Mouse (Mus musculus) forebrain, postnatal 0 days (tissue): ENCODE measurements around the gene Ddx24. TPM values are rescaled to one million over a fixed set of nuclear protein-coding genes. Genes with fewer than 3 reads are reported as not detected.

ENCODE experiments used
- ATAC-seq: fragments of 200-750 bp; cut with Nextera tagmentation; 2 replicates; pipeline ENCODE4 v1.8.0; 2017; ENCODE audit warnings: mild to moderate bottlenecking, moderate library complexity
- DNase-seq: peaks from one replicate; pipeline ENCODE4 v3.0.0-alpha.2; 2015
- H3K27ac ChIP-seq: fragments of 300-500 bp; sonication (generic); 2 replicates; pipeline ENCODE4 v1.5.1; 2014; ENCODE audit warnings: low read depth, mild to moderate bottlenecking, antibody characterized with exemption, low read length, moderate library complexity, mixed read lengths
- H3K27me3 ChIP-seq: fragments of 300-500 bp; sonication (generic); 2 replicates; pipeline ENCODE4 v1.6.1; 2014; ENCODE audit warnings: mild to moderate bottlenecking, low read length, mixed read lengths; ENCODE audit not compliant: insufficient read depth
- H3K36me3 ChIP-seq: fragments of 300-500 bp; sonication (generic); 2 replicates; pipeline ENCODE4 v1.6.1; 2014; ENCODE audit warnings: mild to moderate bottlenecking, moderate library complexity; ENCODE audit not compliant: insufficient read depth
- H3K4me1 ChIP-seq: fragments of 300-500 bp; sonication (generic); 2 replicates; pipeline ENCODE4 v1.6.1; 2014; ENCODE audit warnings: antibody characterized with exemption; ENCODE audit not compliant: insufficient read depth
- H3K4me2 ChIP-seq: fragments of 300-500 bp; sonication (generic); 2 replicates; pipeline ENCODE4 v1.6.1; 2014; ENCODE audit warnings: low read depth, mild to moderate bottlenecking, moderate library complexity
- H3K4me3 ChIP-seq: fragments of 300-500 bp; sonication (generic); 2 replicates; pipeline ENCODE4 v1.5.1; 2014; ENCODE audit warnings: low read depth, low read length, mixed read lengths
- H3K9ac ChIP-seq: fragments of 300-500 bp; sonication (generic); 2 replicates; pipeline ENCODE4 v1.6.1; 2014; ENCODE audit warnings: mild to moderate bottlenecking
- H3K9me3 ChIP-seq: fragments of 300-500 bp; sonication (generic); 2 replicates; pipeline ENCODE4 v1.6.1; 2016; ENCODE audit warnings: low read length
- CTCF ChIP-seq: sonication (generic); IDR thresholded peaks from 2 replicates; pipeline ENCODE4 v1.5.1; 2016; ENCODE audit warnings: antibody characterized with exemption, control low read depth, low read depth
- WGBS: fragments of 180-500 bp; shearing (Covaris S2); extraction: QIAGEN DNeasy Blood & Tissue Kit; methylation state at CpG from one replicate; pipeline ENCODE4 v1.1.7; 2014; 5-methylcytosine and 5-hydroxymethylcytosine counted together
- polyA plus RNA-seq: library from polyadenylated mRNA; unstranded; fragments of >200 nt; fragmentation: Nextera tagmentation; extraction: Ambion mirVana; gene quantifications from 2 replicates; pipeline ENCODE4 v1.2.1, GENCODE M21; 2015
- total RNA-seq: library from RNA; depleted of rRNA; stranded (reverse); fragments of >200 nt; gene quantifications from 2 replicates; pipeline ENCODE4 v1.2.3, GENCODE M21; 2014; rRNA removed

Ddx24 gene
- total and polyA plus RNA-seq, 2 experiments from 2014 or later: 169 to 175 TPM

DNA sequence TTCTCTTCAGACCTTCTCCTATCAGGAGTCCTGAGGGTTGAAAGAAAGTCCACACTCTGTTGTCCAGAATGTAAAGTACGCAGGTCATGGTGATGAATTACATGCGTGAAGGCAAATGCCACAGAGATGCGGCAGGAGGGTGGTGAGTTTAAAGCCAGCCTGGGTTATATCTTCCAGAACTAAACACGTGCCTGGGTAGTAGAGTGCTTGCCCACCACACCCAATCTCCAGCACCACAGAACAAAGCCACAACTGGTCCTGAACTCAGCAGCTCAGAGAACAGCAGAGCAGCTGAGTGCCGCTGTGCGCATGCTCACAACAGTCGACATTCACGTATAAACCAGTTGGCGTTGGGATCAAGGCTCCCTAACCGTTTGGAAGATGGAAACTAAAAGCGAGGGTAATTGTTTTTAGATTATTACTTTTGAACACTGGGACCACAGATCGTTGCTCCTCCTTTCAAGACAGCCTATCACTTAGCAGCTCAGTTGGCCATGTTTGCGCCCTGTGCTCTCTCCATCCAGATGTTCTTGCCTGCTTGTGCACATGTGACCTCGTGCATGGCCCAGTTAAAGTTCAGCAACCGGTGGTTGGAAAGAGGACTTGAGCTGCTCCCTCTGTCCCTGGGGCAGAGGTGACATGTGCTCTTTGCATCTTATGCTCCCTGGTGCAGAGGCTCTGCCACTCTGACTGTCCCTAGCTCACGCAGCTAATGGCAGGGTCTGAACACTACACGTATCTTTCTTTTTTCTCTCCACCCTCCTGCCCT is 63.9 kb downstream of the Ddx24 start:
- ATAC-seq (no peak), DNase-seq (no peak)
- H3K9ac ChIP-seq: no peak overlapping the region
- no peaks in the 10 kb centered on the region for H3K27me3 ChIP-seq
- no peak for TF ChIP-seq CTCF
- H3K4me1 ChIP-seq: no peaks in the 10 kb centered on the region
- H3K9me3 ChIP-seq: no peaks in the 10 kb centered on the region
- H3K4me2 ChIP-seq: no peak overlapping the region
- WGBS: 89% methylated on average over 17 of the region's 17 CpGs
- no peak overlapping the region for H3K27ac ChIP-seq
- no peaks in the 10 kb centered on the region for H3K36me3 ChIP-seq
- no peak overlapping the region for H3K4me3 ChIP-seq

DNA sequence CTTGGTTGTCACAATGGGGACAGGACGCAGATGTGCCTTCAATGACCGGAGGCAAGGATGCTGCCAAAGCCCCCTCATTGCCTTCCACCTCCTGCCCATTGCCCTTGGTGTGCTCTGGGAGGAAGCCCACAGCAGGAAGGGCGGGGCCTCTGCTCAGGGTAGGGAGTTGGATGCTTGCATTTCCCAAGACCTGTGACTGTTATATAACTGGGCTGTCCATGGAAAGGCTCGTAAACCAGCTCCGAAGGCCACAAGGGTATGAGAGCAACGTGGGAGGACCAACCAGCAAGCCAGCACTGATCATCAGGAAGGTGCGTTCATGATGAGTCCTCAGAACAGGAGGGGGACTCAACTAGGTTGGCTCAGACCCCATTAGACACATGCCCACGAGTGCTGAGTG is 64.8 kb downstream of the Ddx24 start:
- H3K9me3 ChIP-seq: no peaks in the 10 kb centered on the region
- no peak overlapping the region for H3K4me3 ChIP-seq
- no peaks in the 10 kb centered on the region for H3K27me3 ChIP-seq
- no peak overlapping the region for H3K9ac ChIP-seq
- DNase-seq (no peak), ATAC-seq (no peak)
- no peak overlapping the region for H3K27ac ChIP-seq
- no peak for TF ChIP-seq CTCF
- H3K36me3 ChIP-seq: no peaks in the 10 kb centered on the region
- 84% methylated on average over 8 of the region's 8 CpGs for WGBS
- H3K4me1 ChIP-seq: no peaks in the 10 kb centered on the region
- no peak overlapping the region for H3K4me2 ChIP-seq

DNA sequence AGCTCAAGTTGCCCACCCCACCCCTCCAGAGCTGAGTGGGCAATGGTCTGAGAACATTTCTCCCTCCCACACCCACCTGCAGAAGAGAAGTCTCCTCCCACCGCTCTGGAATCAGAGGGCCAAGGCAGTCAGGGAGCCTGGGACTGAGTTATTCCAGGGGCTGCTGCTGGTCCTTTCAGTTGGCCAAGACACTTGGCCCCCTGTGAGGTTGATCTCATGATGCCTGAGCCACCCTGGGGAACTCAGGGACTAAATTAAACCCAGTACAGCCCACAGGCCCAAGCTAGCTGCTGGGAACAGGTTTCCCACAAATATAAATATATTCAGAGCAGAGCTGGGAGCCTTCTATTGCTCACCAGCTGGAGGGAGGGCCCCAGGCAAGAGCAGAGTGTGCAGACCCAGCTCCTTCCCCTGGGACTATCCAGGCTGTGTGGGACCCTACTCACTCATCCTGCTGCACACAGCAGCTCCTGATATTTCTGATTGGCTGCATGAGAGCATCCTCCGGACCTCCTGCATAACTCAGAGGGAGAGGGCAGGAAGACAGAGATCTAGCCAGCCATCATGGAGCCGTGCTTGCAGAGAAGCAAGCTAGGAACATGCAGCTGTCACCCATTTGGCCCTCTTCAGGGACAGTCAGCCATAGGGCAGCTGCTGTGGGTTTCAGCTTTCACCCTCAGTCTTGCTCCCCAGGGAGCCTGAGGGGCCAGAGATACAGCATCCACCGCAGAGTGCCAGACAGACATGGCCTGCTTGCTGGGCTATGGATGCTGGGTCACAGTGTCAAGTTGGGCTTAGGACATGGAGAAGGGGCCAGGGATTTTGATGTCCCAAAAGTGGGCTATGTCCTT is 66.5 kb downstream of the Ddx24 start:
- TF ChIP-seq CTCF: no peak
- Histone ChIP-seq H3K36me3 (no peaks in the 10 kb centered on the region), H3K9ac (no peak overlapping the region), H3K27ac (no peak overlapping the region), H3K9me3 (no peaks in the 10 kb centered on the region), H3K4me2 (no peak overlapping the region), H3K4me1 (no peaks in the 10 kb centered on the region), H3K27me3 (no peaks in the 10 kb centered on the region), H3K4me3 (no peak overlapping the region)
- DNase-seq (no peak), ATAC-seq (no peak)
- WGBS: 71% methylated on average over 4 of the region's 4 CpGs

DNA sequence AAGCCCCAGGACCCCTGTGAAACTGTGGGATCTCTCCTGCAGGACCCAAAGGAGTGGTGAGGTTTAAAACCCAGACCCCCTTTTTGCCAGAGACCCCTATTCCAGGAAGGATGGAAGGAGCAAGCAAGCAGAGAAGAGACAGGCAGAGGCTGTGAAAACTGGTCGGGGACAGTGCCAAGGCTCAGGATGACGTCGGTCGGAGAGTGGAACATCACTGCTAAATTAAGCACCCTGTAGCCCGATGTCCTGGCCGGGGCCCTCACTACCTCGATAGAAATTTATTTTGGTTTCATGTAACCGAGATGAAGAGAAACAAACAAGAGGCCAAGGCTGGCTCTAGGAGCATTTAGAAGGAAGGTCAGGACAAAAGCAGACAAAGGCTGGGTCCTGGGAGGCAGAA is 67.4 kb downstream of the Ddx24 start:
- no peak for TF ChIP-seq CTCF
- Histone ChIP-seq H3K36me3 (no peaks in the 10 kb centered on the region), H3K27me3 (no peaks in the 10 kb centered on the region), H3K4me3 (no peak overlapping the region), H3K27ac (no peak overlapping the region), H3K4me1 (no peaks in the 10 kb centered on the region), H3K4me2 (no peak overlapping the region), H3K9me3 (no peaks in the 10 kb centered on the region), H3K9ac (no peak overlapping the region)
- DNase-seq (no peak), ATAC-seq (no peak)
- 74% methylated on average over 8 of the region's 8 CpGs for WGBS

Other genes starting within 250 kb of the Ddx24 start
- 0.67 and 1.5 TPM in 2 replicates for gene Prima1, start 183.7 kb downstream of the Ddx24 start, total RNA-seq
- gene Prima1, start 183.7 kb downstream of the Ddx24 start, polyA plus RNA-seq: 0.69 and 0.72 TPM in 2 replicates
- 10.0 and 10.7 TPM in 2 replicates for gene Fam181a, start 114.9 kb downstream of the Ddx24 start, total RNA-seq
- gene Fam181a, start 114.9 kb downstream of the Ddx24 start, polyA plus RNA-seq: 6.9 and 9.1 TPM in 2 replicates
- 1.6 and 2.1 TPM in 2 replicates for gene Asb2, start 69.8 kb downstream of the Ddx24 start, total RNA-seq
- gene Asb2, start 69.8 kb downstream of the Ddx24 start, polyA plus RNA-seq: 1.5 and 1.6 TPM in 2 replicates
- gene Otub2, start 37.1 kb downstream of the Ddx24 start, total RNA-seq: 22.2 and 26.5 TPM in 2 replicates
- 18.9 and 21.3 TPM in 2 replicates for gene Otub2, start 37.1 kb downstream of the Ddx24 start, polyA plus RNA-seq
- gene 9330161L09Rik, start 18.0 kb downstream of the Ddx24 start, total RNA-seq: 5.1 and 11.8 TPM in 2 replicates
- gene 9330161L09Rik, start 18.0 kb downstream of the Ddx24 start, polyA plus RNA-seq: 0.82 and 1.3 TPM in 2 replicates
- 13.2 and 19.1 TPM in 2 replicates for gene Ifi27, start 8.4 kb upstream of the Ddx24 start, total RNA-seq
- 22.1 and 26.5 TPM in 2 replicates for gene Ifi27, start 8.4 kb upstream of the Ddx24 start, polyA plus RNA-seq
- gene Ifi27l2a, start 17.9 kb upstream of the Ddx24 start, total RNA-seq: 7.8 and 9.4 TPM in 2 replicates
- gene Ifi27l2a, start 17.9 kb upstream of the Ddx24 start, polyA plus RNA-seq: 10.2 and 16.4 TPM in 2 replicates
- gene Ifi27l2b, start 31.4 kb upstream of the Ddx24 start, total RNA-seq: not detected in 2 replicates
- not detected in 2 replicates for gene Ifi27l2b, start 31.4 kb upstream of the Ddx24 start, polyA plus RNA-seq
- 9.9 and 12.4 TPM in 2 replicates for gene Ppp4r4, start 106.5 kb upstream of the Ddx24 start, total RNA-seq
- gene Ppp4r4, start 106.5 kb upstream of the Ddx24 start, polyA plus RNA-seq: 1.6 and 3.4 TPM in 2 replicates
- gene Serpina10, start 205.6 kb upstream of the Ddx24 start, total RNA-seq: not detected in 2 replicates
- 0.04 TPM in 1 of 2 replicates, not detected in the other for gene Serpina10, start 205.6 kb upstream of the Ddx24 start, polyA plus RNA-seq
- not detected in 2 replicates for gene Serpina6, start 231.4 kb upstream of the Ddx24 start, total RNA-seq
- 0.11 TPM in 1 of 2 replicates, not detected in the other for gene Serpina6, start 231.4 kb upstream of the Ddx24 start, polyA plus RNA-seq